Mouse (Mus musculus) spleen, adult 2 months (tissue): ENCODE results near the gene Aes. TPM values are rescaled to one million over a fixed set of nuclear protein-coding genes. Genes with fewer than 3 reads are reported as not detected.

Experiments
- DNase-seq, 2 experiments: peaks; one replicate each; pipeline versions ENCODE4 v3.0.0 to v3.0.0-alpha.2; 2012 to 2021; ENCODE audit warnings: low spot score in 2 of 2, low read depth in 1 of 2
- H3K27ac ChIP-seq: fragments of 200-500 bp; 2 replicates; pipeline ENCODE4 v1.5.1; 2012; ENCODE audit warnings: low read length, inconsistent platforms; ENCODE audit not compliant: insufficient read depth
- H3K27me3 ChIP-seq: fragments of 200-500 bp; 2 replicates; pipeline ENCODE4 v1.6.1; 2012; ENCODE audit warnings: mild to moderate bottlenecking, moderate library complexity, low read length, inconsistent platforms; ENCODE audit not compliant: control insufficient read depth, insufficient read depth
- H3K36me3 ChIP-seq: fragments of 200-500 bp; 2 replicates; pipeline ENCODE4 v1.6.1; 2012; ENCODE audit warnings: mild to moderate bottlenecking, low read length, inconsistent platforms; ENCODE audit not compliant: control insufficient read depth, insufficient read depth
- H3K4me1 ChIP-seq: fragments of 200-500 bp; 2 replicates; pipeline ENCODE4 v1.6.1; 2011; ENCODE audit warnings: inconsistent platforms; ENCODE audit not compliant: control insufficient read depth, insufficient read depth, insufficient read length
- H3K4me3 ChIP-seq: fragments of 200-500 bp; 2 replicates; pipeline ENCODE4 v1.5.1; 2011; ENCODE audit warnings: mild to moderate bottlenecking, inconsistent platforms; ENCODE audit not compliant: insufficient read depth, insufficient read length; ENCODE audit errors: extremely low read depth
- CTCF ChIP-seq: fragments of 200-500 bp; IDR thresholded peaks from 2 replicates; pipeline ENCODE4 v1.5.1; 2011; ENCODE audit warnings: mild to moderate bottlenecking, inconsistent platforms; ENCODE audit not compliant: insufficient read depth, insufficient read length, insufficient replicate concordance; ENCODE audit errors: extremely low read depth
- POLR2A ChIP-seq: fragments of 200-500 bp; IDR thresholded peaks from 2 replicates; pipeline ENCODE4 v1.6.1; 2011; ENCODE audit warnings: low read depth, low read length, inconsistent platforms
- WGBS: fragments of 180-500 bp; shearing (Covaris S2); methylation state at CpG from one replicate; pipeline ENCODE4 v1.1.7; 2018; 5-methylcytosine and 5-hydroxymethylcytosine counted together
- polyA plus RNA-seq: library from polyadenylated mRNA; depleted of rRNA; stranded (reverse); fragments of >200 nt; gene quantifications from 2 replicates; pipeline ENCODE4 v1.2.3, GENCODE M21; 2012

Aes gene
- polyA plus RNA-seq, 1 experiment, result 702 TPM

GRCm38 (mm10) chr10:81565257-81566228 is 6.3 kb downstream of the Aes start:
- H3K4me1 ChIP-seq, result peaks cover 16% of the 10 kb centered on the region; the same call in 1 of the 2 replicates
- H3K4me3 ChIP-seq, result no peak overlapping the region
- TF ChIP-seq POLR2A (no peak), CTCF (no peak)
- H3K36me3 ChIP-seq, result peaks cover 30% of the 10 kb centered on the region
- H3K27ac ChIP-seq, result no peak overlapping the region
- DNase-seq, result no peak
- no peaks in the 10 kb centered on the region for H3K27me3 ChIP-seq
- WGBS, result 64% methylated on average over 20 of the region's 20 CpGs

- H3K4me1 ChIP-seq, result peaks cover 3% of the 10 kb centered on the region; the same call in 1 of the 2 replicates
- DNase-seq, result no peak
Observed at GRCm38 (mm10) chr10:81568381-81569191, 9.3 kb downstream of the Aes start.

GRCm38 (mm10) chr10:81569507-81570237 is 10.4 kb downstream of the Aes start:
- H3K4me3 ChIP-seq, result no peak overlapping the region
- DNase-seq, result no peak
- TF ChIP-seq POLR2A (no peak), CTCF (no peak)
- no peaks in the 10 kb centered on the region for H3K27me3 ChIP-seq
- H3K27ac ChIP-seq, result no peak overlapping the region
- H3K36me3 ChIP-seq, result peaks cover 14% of the 10 kb centered on the region
- H3K4me1 ChIP-seq, result peaks cover 4% of the 10 kb centered on the region; the same call in 1 of the 2 replicates
- WGBS, result 85% methylated on average over 9 of the region's 9 CpGs

More at GRCm38 (mm10) chr10:81568381-81569191, 9.3 kb downstream of the Aes start:
- H3K27ac ChIP-seq, result no peak overlapping the region
- WGBS, result 37% methylated on average over 16 of the region's 16 CpGs
- TF ChIP-seq POLR2A (no peak), CTCF (no peak)
- H3K36me3 ChIP-seq, result peaks cover 19% of the 10 kb centered on the region
- H3K27me3 ChIP-seq, result no peaks in the 10 kb centered on the region
- no peak overlapping the region for H3K4me3 ChIP-seq

GRCm38 (mm10) chr10:81570238-81570800 is 11.0 kb downstream of the Aes start:
- Histone ChIP-seq H3K4me1 (peaks cover 5% of the 10 kb centered on the region; the same call in 1 of the 2 replicates), H3K27me3 (no peaks in the 10 kb centered on the region; the same call in 1 of the 2 replicates), H3K4me3 (peak overlapping the region; percentile 64; the same call in 1 of the 2 replicates), H3K27ac (no peak overlapping the region), H3K36me3 (peaks cover 7% of the 10 kb centered on the region)
- 16% methylated on average over 11 of the region's 11 CpGs for WGBS
- TF ChIP-seq POLR2A, result no peak
- TF ChIP-seq CTCF, result no peak
- DNase-seq, result no peak

GRCm38 (mm10) chr10:81570831-81571500 is 11.7 kb downstream of the Aes start:
- TF ChIP-seq CTCF (no peak), POLR2A (no peak)
- under 1% methylated on average over 33 of the region's 34 CpGs for WGBS
- peaks cover 1% of the 10 kb centered on the region; the same call in 1 of the 2 replicates for H3K36me3 ChIP-seq
- DNase-seq, result peak; percentile 52 to 80
- peaks cover 1% of the 10 kb centered on the region; the same call in 1 of the 2 replicates for H3K27me3 ChIP-seq
- peaks cover 9% of the 10 kb centered on the region; the same call in 1 of the 2 replicates for H3K4me1 ChIP-seq
- H3K27ac ChIP-seq, result peak overlapping the region; percentile 25; the same call in 1 of the 2 replicates
- H3K4me3 ChIP-seq, result peak overlapping the region; percentile 64
